Mouse (Mus musculus): ENCODE measurements around the gene Brca2. TPM values are rescaled to one million over a fixed set of nuclear protein-coding genes. Genes with fewer than 3 reads are reported as not detected.

Brca2 gene
- polyA plus RNA-seq, 1 experiment from 2014 or later = 13.8 TPM

GRCm38 (mm10) chr5:150599301-150600294 is 77.2 kb downstream of the Brca2 start:
- Histone ChIP-seq H3K4me2 (ENCODE audit: low read depth, low read length) (peak overlapping the region; percentile 25; the same call in 1 of the 2 replicates), H3K36me3 (ENCODE audit: control insufficient read depth, insufficient read depth) (no peaks in the 10 kb centered on the region), H3K4me1 (ENCODE audit: control insufficient read depth, insufficient read depth, low read length) (no peaks in the 10 kb centered on the region; the same call in 1 of the 2 replicates), H3K27ac (ENCODE audit: low read length) (no peak overlapping the region), H3K4me3 (ENCODE audit: low read length) (no peak overlapping the region), H3K27me3 (ENCODE audit: control insufficient read depth, insufficient read depth, low read length) (no peaks in the 10 kb centered on the region), H3K9ac (ENCODE audit: low read length) (no peak overlapping the region), H3K9me3 (replicated peaks; ENCODE audit: control insufficient read depth, low read length) (no peaks in the 10 kb centered on the region)
- 68% methylated on average over 13 of the region's 13 CpGs for WGBS
- no peak for ATAC-seq (replicated peaks; ENCODE audit: extremely low read depth, insufficient read depth, low FRiP score)

- no peaks in the 10 kb centered on the region for H3K36me3 ChIP-seq (ENCODE audit: control insufficient read depth, insufficient read depth)
- no peaks in the 10 kb centered on the region; the same call in 1 of the 2 replicates for H3K4me1 ChIP-seq (ENCODE audit: control insufficient read depth, insufficient read depth, low read length)
- no peak overlapping the region for H3K4me2 ChIP-seq (ENCODE audit: low read depth, low read length)
- ATAC-seq (replicated peaks; ENCODE audit: extremely low read depth, insufficient read depth, low FRiP score) = 0 out of 2 replicates have a peak, but pooled peaks have one; percentile 30
- H3K4me3 ChIP-seq (ENCODE audit: low read length) = no peak overlapping the region
- no peaks in the 10 kb centered on the region for H3K27me3 ChIP-seq (ENCODE audit: control insufficient read depth, insufficient read depth, low read length)
- WGBS = 63% methylated on average over 20 of the region's 20 CpGs
- H3K9me3 ChIP-seq (replicated peaks; ENCODE audit: control insufficient read depth, low read length) = no peaks in the 10 kb centered on the region
- H3K27ac ChIP-seq (ENCODE audit: low read length) = no peak overlapping the region
- H3K9ac ChIP-seq (ENCODE audit: low read length) = no peak overlapping the region
Measured at GRCm38 (mm10) chr5:150600554-150601440, 78.4 kb downstream of the Brca2 start.

- ATAC-seq (replicated peaks; ENCODE audit: extremely low read depth, insufficient read depth, low FRiP score) = no peak
- Histone ChIP-seq H3K36me3 (ENCODE audit: control insufficient read depth, insufficient read depth) (peaks cover 4% of the 10 kb centered on the region), H3K9me3 (replicated peaks; ENCODE audit: control insufficient read depth, low read length) (no peaks in the 10 kb centered on the region), H3K4me2 (ENCODE audit: low read depth, low read length) (no peak overlapping the region), H3K4me3 (ENCODE audit: low read length) (no peak overlapping the region), H3K4me1 (ENCODE audit: control insufficient read depth, insufficient read depth, low read length) (no peaks in the 10 kb centered on the region; the same call in 1 of the 2 replicates), H3K27me3 (ENCODE audit: control insufficient read depth, insufficient read depth, low read length) (no peaks in the 10 kb centered on the region), H3K9ac (ENCODE audit: low read length) (no peak overlapping the region), H3K27ac (ENCODE audit: low read length) (no peak overlapping the region)
- 83% methylated on average over 14 of the region's 14 CpGs for WGBS
Measured at GRCm38 (mm10) chr5:150601441-150602230, 79.2 kb downstream of the Brca2 start.

- Histone ChIP-seq H3K4me2 (ENCODE audit: low read depth, low read length) (no peak overlapping the region), H3K27ac (ENCODE audit: low read length) (no peak overlapping the region), H3K4me1 (ENCODE audit: control insufficient read depth, insufficient read depth, low read length) (no peaks in the 10 kb centered on the region), H3K9ac (ENCODE audit: low read length) (no peak overlapping the region), H3K9me3 (replicated peaks; ENCODE audit: control insufficient read depth, low read length) (no peaks in the 10 kb centered on the region), H3K36me3 (ENCODE audit: control insufficient read depth, insufficient read depth) (peaks cover 12% of the 10 kb centered on the region), H3K27me3 (ENCODE audit: control insufficient read depth, insufficient read depth, low read length) (no peaks in the 10 kb centered on the region), H3K4me3 (ENCODE audit: low read length) (no peak overlapping the region)
- 95% methylated on average over 6 of the region's 6 CpGs for WGBS
- ATAC-seq (replicated peaks; ENCODE audit: extremely low read depth, insufficient read depth, low FRiP score) = no peak
Measured at GRCm38 (mm10) chr5:150606131-150606530, 83.7 kb downstream of the Brca2 start.

GRCm38 (mm10) chr5:150607631-150608030 is 85.2 kb downstream of the Brca2 start:
- Histone ChIP-seq H3K9ac (ENCODE audit: low read length) (no peak overlapping the region), H3K36me3 (ENCODE audit: control insufficient read depth, insufficient read depth) (peaks cover 12% of the 10 kb centered on the region), H3K27me3 (ENCODE audit: control insufficient read depth, insufficient read depth, low read length) (no peaks in the 10 kb centered on the region), H3K27ac (ENCODE audit: low read length) (no peak overlapping the region), H3K4me2 (ENCODE audit: low read depth, low read length) (no peak overlapping the region), H3K4me3 (ENCODE audit: low read length) (no peak overlapping the region), H3K4me1 (ENCODE audit: control insufficient read depth, insufficient read depth, low read length) (no peaks in the 10 kb centered on the region), H3K9me3 (replicated peaks; ENCODE audit: control insufficient read depth, low read length) (no peaks in the 10 kb centered on the region)
- WGBS = 92% methylated on average over 8 of the region's 8 CpGs
- ATAC-seq (replicated peaks; ENCODE audit: extremely low read depth, insufficient read depth, low FRiP score) = no peak

GRCm38 (mm10) chr5:150611136-150611535 is 88.7 kb downstream of the Brca2 start:
- WGBS = 72% methylated on average over 1 of the region's 1 CpGs
- Histone ChIP-seq H3K9me3 (replicated peaks; ENCODE audit: control insufficient read depth, low read length) (no peaks in the 10 kb centered on the region), H3K4me3 (ENCODE audit: low read length) (no peak overlapping the region), H3K4me2 (ENCODE audit: low read depth, low read length) (no peak overlapping the region), H3K27ac (ENCODE audit: low read length) (no peak overlapping the region), H3K9ac (ENCODE audit: low read length) (no peak overlapping the region), H3K36me3 (ENCODE audit: control insufficient read depth, insufficient read depth) (peaks cover 12% of the 10 kb centered on the region), H3K4me1 (ENCODE audit: control insufficient read depth, insufficient read depth, low read length) (no peaks in the 10 kb centered on the region), H3K27me3 (ENCODE audit: control insufficient read depth, insufficient read depth, low read length) (no peaks in the 10 kb centered on the region)
- ATAC-seq (replicated peaks; ENCODE audit: extremely low read depth, insufficient read depth, low FRiP score) = no peak

- no peak overlapping the region for H3K4me2 ChIP-seq (ENCODE audit: low read depth, low read length)
- H3K4me3 ChIP-seq (ENCODE audit: low read length) = no peak overlapping the region
- WGBS = 52% methylated on average over 12 of the region's 12 CpGs
- no peak overlapping the region for H3K27ac ChIP-seq (ENCODE audit: low read length)
- ATAC-seq (replicated peaks; ENCODE audit: extremely low read depth, insufficient read depth, low FRiP score) = no peak
- no peaks in the 10 kb centered on the region for H3K27me3 ChIP-seq (ENCODE audit: control insufficient read depth, insufficient read depth, low read length)
- H3K9me3 ChIP-seq (replicated peaks; ENCODE audit: control insufficient read depth, low read length) = no peaks in the 10 kb centered on the region
- peaks cover 7% of the 10 kb centered on the region for H3K36me3 ChIP-seq (ENCODE audit: control insufficient read depth, insufficient read depth)
- H3K4me1 ChIP-seq (ENCODE audit: control insufficient read depth, insufficient read depth, low read length) = no peaks in the 10 kb centered on the region
- no peak overlapping the region for H3K9ac ChIP-seq (ENCODE audit: low read length)
Measured at GRCm38 (mm10) chr5:150611697-150612096, 89.3 kb downstream of the Brca2 start.

- ATAC-seq (replicated peaks; ENCODE audit: extremely low read depth, insufficient read depth, low FRiP score) = no peak
Measured at GRCm38 (mm10) chr5:150614054-150614453, 91.6 kb downstream of the Brca2 start.

More at GRCm38 (mm10) chr5:150614054-150614453, 91.6 kb downstream of the Brca2 start:
- no peak overlapping the region for H3K4me2 ChIP-seq (ENCODE audit: low read depth, low read length)
- no peaks in the 10 kb centered on the region for H3K27me3 ChIP-seq (ENCODE audit: control insufficient read depth, insufficient read depth, low read length)
- H3K36me3 ChIP-seq (ENCODE audit: control insufficient read depth, insufficient read depth) = no peaks in the 10 kb centered on the region
- H3K9ac ChIP-seq (ENCODE audit: low read length) = no peak overlapping the region
- 74% methylated on average over 2 of the region's 2 CpGs for WGBS
- no peak overlapping the region for H3K4me3 ChIP-seq (ENCODE audit: low read length)
- H3K27ac ChIP-seq (ENCODE audit: low read length) = no peak overlapping the region
- H3K9me3 ChIP-seq (replicated peaks; ENCODE audit: control insufficient read depth, low read length) = no peaks in the 10 kb centered on the region
- no peaks in the 10 kb centered on the region for H3K4me1 ChIP-seq (ENCODE audit: control insufficient read depth, insufficient read depth, low read length)

Data from heart, embryonic 16.5 days (tissue).